Mouse (Mus musculus): ENCODE results near the gene Vipas39.
"Not testable (repeated sequence)": the region's sequence is repeated elsewhere in the genome, so short reads cannot be mapped to it uniquely, and the experiment has no call there.

Gene Vipas39

GRCm38 (mm10) chr12:87266108-87266826 lies at the start of gene Vipas39, which contains the start of gene Ahsa1:
Gene Vipas39 (minus strand): TSS chr12:87266256.
Gene Ahsa1 (plus strand): TSS chr12:87266479.
- peak; percentile 90 for DNase-seq (ENCODE audit: low spot score in 2 of 2)

- no peak for DNase-seq (ENCODE audit: low spot score in 2 of 2)
Measured at GRCm38 (mm10) chr12:87313098-87313497, 47.0 kb upstream of the Vipas39 start.

- not testable (repeated sequence) for DNase-seq (ENCODE audit: low spot score in 2 of 2)
Measured at GRCm38 (mm10) chr12:87306584-87306844, 40.5 kb upstream of the Vipas39 start.

- no peak for DNase-seq (ENCODE audit: low spot score in 2 of 2)
Measured at GRCm38 (mm10) chr12:87305767-87306583, 39.9 kb upstream of the Vipas39 start.

- DNase-seq (ENCODE audit: low spot score in 2 of 2) = no peak
Measured at GRCm38 (mm10) chr12:87301189-87301588, 35.1 kb upstream of the Vipas39 start.

- DNase-seq (ENCODE audit: low spot score in 2 of 2) = no peak
Measured at GRCm38 (mm10) chr12:87300441-87300690, 34.3 kb upstream of the Vipas39 start.

- no peak for DNase-seq (ENCODE audit: low spot score in 2 of 2)
Measured at GRCm38 (mm10) chr12:87299657-87300440, 33.8 kb upstream of the Vipas39 start, which contains the start of gene Ism2. Gene Ism2 (minus strand): TSS chr12:87299705.

GRCm38 (mm10) chr12:87299037-87299656 lies 33.1 kb upstream of the Vipas39 start:
- DNase-seq (ENCODE audit: low spot score in 2 of 2) = peak in 1 of 2 experiments; percentile 5

- no peak for DNase-seq (ENCODE audit: low spot score in 2 of 2)
Measured at GRCm38 (mm10) chr12:87293934-87294333, 27.9 kb upstream of the Vipas39 start.

GRCm38 (mm10) chr12:87289100-87289499 lies 23.0 kb upstream of the Vipas39 start:
- no peak for DNase-seq (ENCODE audit: low spot score in 2 of 2)

GRCm38 (mm10) chr12:87284726-87285125 lies 18.7 kb upstream of the Vipas39 start:
- no peak for DNase-seq (ENCODE audit: low spot score in 2 of 2)

- no peak for DNase-seq (ENCODE audit: low spot score in 2 of 2)
Measured at GRCm38 (mm10) chr12:87284268-87284667, 18.2 kb upstream of the Vipas39 start.

GRCm38 (mm10) chr12:87283706-87284105 lies 17.6 kb upstream of the Vipas39 start:
- no peak for DNase-seq (ENCODE audit: low spot score in 2 of 2)

GRCm38 (mm10) chr12:87282743-87283142 lies 16.7 kb upstream of the Vipas39 start:
- DNase-seq (ENCODE audit: low spot score in 2 of 2) = no peak

- no peak for DNase-seq (ENCODE audit: low spot score in 2 of 2)
Measured at GRCm38 (mm10) chr12:87281766-87282165, 15.7 kb upstream of the Vipas39 start.

- no peak for DNase-seq (ENCODE audit: low spot score in 2 of 2)
Measured at GRCm38 (mm10) chr12:87279879-87280278, 13.8 kb upstream of the Vipas39 start.

- DNase-seq (ENCODE audit: low spot score in 2 of 2) = no peak
Measured at GRCm38 (mm10) chr12:87279350-87279749, 13.3 kb upstream of the Vipas39 start.

GRCm38 (mm10) chr12:87278118-87278730 lies 12.2 kb upstream of the Vipas39 start:
- no peak for DNase-seq (ENCODE audit: low spot score in 2 of 2)

- not testable (repeated sequence) for DNase-seq (ENCODE audit: low spot score in 2 of 2)
Measured at GRCm38 (mm10) chr12:87277251-87277650, 11.2 kb upstream of the Vipas39 start.

GRCm38 (mm10) chr12:87274853-87275831 lies 9.1 kb upstream of the Vipas39 start:
- DNase-seq (ENCODE audit: low spot score in 2 of 2) = no peak
